Mouse (Mus musculus): ENCODE results near the gene Ndufc2. TPM values are rescaled to one million over a fixed set of nuclear protein-coding genes. Genes with fewer than 3 reads are reported as not detected.

Gene Ndufc2
- polyA plus RNA-seq, 1 experiment from 2014 or later = 376 TPM

- peaks cover 69% of the 10 kb centered on the region for H3K36me3 ChIP-seq (ENCODE audit: control insufficient read depth, insufficient read depth, low read length)
- 94% methylated on average over 8 of the region's 8 CpGs for WGBS
Measured at GRCm38 (mm10) chr7:97382661-97383060, 17.1 kb upstream of the Ndufc2 start.

GRCm38 (mm10) chr7:97383496-97384132 lies 16.2 kb upstream of the Ndufc2 start:
- 91% methylated on average over 10 of the region's 10 CpGs for WGBS
- H3K9me3 ChIP-seq (ENCODE audit: control insufficient read depth, low read depth, low read length) = no peaks in the 10 kb centered on the region
- H3K27ac ChIP-seq (ENCODE audit: low read length) = no peak overlapping the region
- no peaks in the 10 kb centered on the region for H3K27me3 ChIP-seq (ENCODE audit: control insufficient read depth, insufficient read depth, low read length)
- no peak overlapping the region for H3K4me3 ChIP-seq (ENCODE audit: low read depth, low read length)
- peaks cover 73% of the 10 kb centered on the region for H3K36me3 ChIP-seq (ENCODE audit: control insufficient read depth, insufficient read depth, low read length)
- no peak overlapping the region for H3K9ac ChIP-seq (replicated peaks; ENCODE audit: low read depth, low read length)
- no peak overlapping the region for H3K4me2 ChIP-seq (replicated peaks; ENCODE audit: low read depth, low read length)
- no peaks in the 10 kb centered on the region for H3K4me1 ChIP-seq (ENCODE audit: control insufficient read depth, insufficient read depth, low read length)
- no peak for ATAC-seq (ENCODE audit: insufficient number of reproducible peaks, insufficient read depth, low FRiP score, low read depth)

More at GRCm38 (mm10) chr7:97382661-97383060, 17.1 kb upstream of the Ndufc2 start:
- no peak overlapping the region for H3K9ac ChIP-seq (replicated peaks; ENCODE audit: low read depth, low read length)
- H3K27me3 ChIP-seq (ENCODE audit: control insufficient read depth, insufficient read depth, low read length) = no peaks in the 10 kb centered on the region
- no peak overlapping the region for H3K4me2 ChIP-seq (replicated peaks; ENCODE audit: low read depth, low read length)
- no peak overlapping the region for H3K4me3 ChIP-seq (ENCODE audit: low read depth, low read length)
- H3K27ac ChIP-seq (ENCODE audit: low read length) = no peak overlapping the region
- no peak for ATAC-seq (ENCODE audit: insufficient number of reproducible peaks, insufficient read depth, low FRiP score, low read depth)
- no peaks in the 10 kb centered on the region for H3K4me1 ChIP-seq (ENCODE audit: control insufficient read depth, insufficient read depth, low read length)
- H3K9me3 ChIP-seq (ENCODE audit: control insufficient read depth, low read depth, low read length) = no peaks in the 10 kb centered on the region

- H3K4me2 ChIP-seq (replicated peaks; ENCODE audit: low read depth, low read length) = no peak overlapping the region
- H3K36me3 ChIP-seq (ENCODE audit: control insufficient read depth, insufficient read depth, low read length) = peaks cover 70% of the 10 kb centered on the region
- ATAC-seq (ENCODE audit: insufficient number of reproducible peaks, insufficient read depth, low FRiP score, low read depth) = no peak
Measured at GRCm38 (mm10) chr7:97386106-97386805, 13.5 kb upstream of the Ndufc2 start.

GRCm38 (mm10) chr7:97386806-97387370 lies 12.9 kb upstream of the Ndufc2 start:
- Histone ChIP-seq H3K9ac (replicated peaks; ENCODE audit: low read depth, low read length) (no peak overlapping the region), H3K36me3 (ENCODE audit: control insufficient read depth, insufficient read depth, low read length) (peaks cover 72% of the 10 kb centered on the region), H3K4me3 (ENCODE audit: low read depth, low read length) (no peak overlapping the region), H3K4me1 (ENCODE audit: control insufficient read depth, insufficient read depth, low read length) (no peaks in the 10 kb centered on the region), H3K4me2 (replicated peaks; ENCODE audit: low read depth, low read length) (no peak overlapping the region), H3K27me3 (ENCODE audit: control insufficient read depth, insufficient read depth, low read length) (no peaks in the 10 kb centered on the region), H3K27ac (ENCODE audit: low read length) (no peak overlapping the region), H3K9me3 (ENCODE audit: control insufficient read depth, low read depth, low read length) (no peaks in the 10 kb centered on the region)
- ATAC-seq (ENCODE audit: insufficient number of reproducible peaks, insufficient read depth, low FRiP score, low read depth) = no peak
- 91% methylated on average over 5 of the region's 5 CpGs for WGBS

More at GRCm38 (mm10) chr7:97386106-97386805, 13.5 kb upstream of the Ndufc2 start:
- H3K9me3 ChIP-seq (ENCODE audit: control insufficient read depth, low read depth, low read length) = no peaks in the 10 kb centered on the region
- H3K9ac ChIP-seq (replicated peaks; ENCODE audit: low read depth, low read length) = no peak overlapping the region
- H3K4me3 ChIP-seq (ENCODE audit: low read depth, low read length) = no peak overlapping the region
- 87% methylated on average over 7 of the region's 7 CpGs for WGBS
- H3K27me3 ChIP-seq (ENCODE audit: control insufficient read depth, insufficient read depth, low read length) = no peaks in the 10 kb centered on the region
- no peaks in the 10 kb centered on the region for H3K4me1 ChIP-seq (ENCODE audit: control insufficient read depth, insufficient read depth, low read length)
- no peak overlapping the region for H3K27ac ChIP-seq (ENCODE audit: low read length)

GRCm38 (mm10) chr7:97387561-97388147 lies 12.1 kb upstream of the Ndufc2 start:
- WGBS = 93% methylated on average over 8 of the region's 8 CpGs
- ATAC-seq (ENCODE audit: insufficient number of reproducible peaks, insufficient read depth, low FRiP score, low read depth) = no peak
- H3K4me3 ChIP-seq (ENCODE audit: low read depth, low read length) = no peak overlapping the region
- no peak overlapping the region for H3K27ac ChIP-seq (ENCODE audit: low read length)
- no peaks in the 10 kb centered on the region for H3K27me3 ChIP-seq (ENCODE audit: control insufficient read depth, insufficient read depth, low read length)
- H3K9ac ChIP-seq (replicated peaks; ENCODE audit: low read depth, low read length) = no peak overlapping the region
- peaks cover 73% of the 10 kb centered on the region for H3K36me3 ChIP-seq (ENCODE audit: control insufficient read depth, insufficient read depth, low read length)
- no peaks in the 10 kb centered on the region for H3K9me3 ChIP-seq (ENCODE audit: control insufficient read depth, low read depth, low read length)
- no peaks in the 10 kb centered on the region for H3K4me1 ChIP-seq (ENCODE audit: control insufficient read depth, insufficient read depth, low read length)
- no peak overlapping the region for H3K4me2 ChIP-seq (replicated peaks; ENCODE audit: low read depth, low read length)

GRCm38 (mm10) chr7:97388541-97388940 lies 11.3 kb upstream of the Ndufc2 start:
- no peak overlapping the region for H3K4me3 ChIP-seq (ENCODE audit: low read depth, low read length)
- H3K27me3 ChIP-seq (ENCODE audit: control insufficient read depth, insufficient read depth, low read length) = no peaks in the 10 kb centered on the region
- ATAC-seq (ENCODE audit: insufficient number of reproducible peaks, insufficient read depth, low FRiP score, low read depth) = no peak
- H3K9ac ChIP-seq (replicated peaks; ENCODE audit: low read depth, low read length) = no peak overlapping the region
- H3K27ac ChIP-seq (ENCODE audit: low read length) = no peak overlapping the region
- WGBS = 93% methylated on average over 4 of the region's 4 CpGs
- H3K9me3 ChIP-seq (ENCODE audit: control insufficient read depth, low read depth, low read length) = no peaks in the 10 kb centered on the region
- no peak overlapping the region for H3K4me2 ChIP-seq (replicated peaks; ENCODE audit: low read depth, low read length)
- no peaks in the 10 kb centered on the region for H3K4me1 ChIP-seq (ENCODE audit: control insufficient read depth, insufficient read depth, low read length)
- H3K36me3 ChIP-seq (ENCODE audit: control insufficient read depth, insufficient read depth, low read length) = peaks cover 64% of the 10 kb centered on the region

GRCm38 (mm10) chr7:97391293-97392078 lies 8.3 kb upstream of the Ndufc2 start:
- no peak for ATAC-seq (ENCODE audit: insufficient number of reproducible peaks, insufficient read depth, low FRiP score, low read depth)
- no peak overlapping the region for H3K9ac ChIP-seq (replicated peaks; ENCODE audit: low read depth, low read length)
- H3K4me2 ChIP-seq (replicated peaks; ENCODE audit: low read depth, low read length) = no peak overlapping the region
- H3K36me3 ChIP-seq (ENCODE audit: control insufficient read depth, insufficient read depth, low read length) = peaks cover 39% of the 10 kb centered on the region
- no peaks in the 10 kb centered on the region for H3K9me3 ChIP-seq (ENCODE audit: control insufficient read depth, low read depth, low read length)
- 70% methylated on average over 13 of the region's 13 CpGs for WGBS
- H3K4me1 ChIP-seq (ENCODE audit: control insufficient read depth, insufficient read depth, low read length) = no peaks in the 10 kb centered on the region
- no peaks in the 10 kb centered on the region for H3K27me3 ChIP-seq (ENCODE audit: control insufficient read depth, insufficient read depth, low read length)
- no peak overlapping the region for H3K27ac ChIP-seq (ENCODE audit: low read length)
- no peak overlapping the region for H3K4me3 ChIP-seq (ENCODE audit: low read depth, low read length)

GRCm38 (mm10) chr7:97392079-97392445 lies 7.7 kb upstream of the Ndufc2 start:
- 86% methylated on average over 6 of the region's 6 CpGs for WGBS
- Histone ChIP-seq H3K9ac (replicated peaks; ENCODE audit: low read depth, low read length) (no peak overlapping the region), H3K4me2 (replicated peaks; ENCODE audit: low read depth, low read length) (no peak overlapping the region), H3K36me3 (ENCODE audit: control insufficient read depth, insufficient read depth, low read length) (peaks cover 34% of the 10 kb centered on the region), H3K4me3 (ENCODE audit: low read depth, low read length) (no peak overlapping the region), H3K4me1 (ENCODE audit: control insufficient read depth, insufficient read depth, low read length) (no peaks in the 10 kb centered on the region), H3K27me3 (ENCODE audit: control insufficient read depth, insufficient read depth, low read length) (no peaks in the 10 kb centered on the region), H3K27ac (ENCODE audit: low read length) (no peak overlapping the region), H3K9me3 (ENCODE audit: control insufficient read depth, low read depth, low read length) (no peaks in the 10 kb centered on the region)
- no peak for ATAC-seq (ENCODE audit: insufficient number of reproducible peaks, insufficient read depth, low FRiP score, low read depth)
